Mouse (Mus musculus) intestine, embryonic 16.5 days (tissue): ENCODE results near the gene Rad51b. TPM values are rescaled to one million over a fixed set of nuclear protein-coding genes. Genes with fewer than 3 reads are reported as not detected.

Source experiments
- ATAC-seq: fragments of 200-750 bp; cut with Nextera tagmentation; 2 replicates; pipeline ENCODE4 v1.8.0; 2017; ENCODE audit warnings: moderate TSS enrichment, moderate library complexity
- H3K27ac ChIP-seq: fragments of 300-500 bp; sonication (generic); 2 replicates; pipeline ENCODE4 v1.5.1; 2014; ENCODE audit warnings: mild to moderate bottlenecking, low read length
- H3K27me3 ChIP-seq: fragments of 300-500 bp; sonication (generic); replicated peaks from 2 replicates; pipeline ENCODE4 v1.6.1; 2014; ENCODE audit warnings: low read length, control low read depth, mixed read lengths; ENCODE audit not compliant: control insufficient read depth, insufficient read depth
- H3K36me3 ChIP-seq: fragments of 300-500 bp; sonication (generic); 2 replicates; pipeline ENCODE4 v1.6.1; 2014; ENCODE audit warnings: low read length, control low read depth; ENCODE audit not compliant: control insufficient read depth, insufficient read depth
- H3K4me1 ChIP-seq: fragments of 300-500 bp; sonication (generic); 2 replicates; pipeline ENCODE4 v1.6.1; 2014; ENCODE audit warnings: low read length, control low read depth, mixed read lengths; ENCODE audit not compliant: control insufficient read depth, insufficient read depth
- H3K4me2 ChIP-seq: fragments of 300-500 bp; sonication (generic); 2 replicates; pipeline ENCODE4 v1.6.1; 2014; ENCODE audit warnings: low read depth, low read length, control low read depth
- H3K4me3 ChIP-seq: fragments of 300-500 bp; sonication (generic); 2 replicates; pipeline ENCODE4 v1.5.1; 2014; ENCODE audit warnings: mild to moderate bottlenecking, low read length
- H3K9ac ChIP-seq: fragments of 300-500 bp; sonication (generic); 2 replicates; pipeline ENCODE4 v1.6.1; 2014; ENCODE audit warnings: low read depth, low read length
- H3K9me3 ChIP-seq: fragments of 300-500 bp; sonication (generic); 2 replicates; pipeline ENCODE4 v1.6.1; 2016; ENCODE audit warnings: low read length, control low read depth; ENCODE audit not compliant: control insufficient read depth
- WGBS: fragments of 180-500 bp; shearing (Covaris S2); extraction: QIAGEN DNeasy Blood & Tissue Kit; methylation state at CpG from one replicate; pipeline ENCODE4 v1.1.7; 2014; 5-methylcytosine and 5-hydroxymethylcytosine counted together
- polyA plus RNA-seq: library from polyadenylated mRNA; unstranded; fragments of >200 nt; fragmentation: Nextera tagmentation; extraction: Ambion mirVana; gene quantifications from 2 replicates; pipeline ENCODE4 v1.2.1, GENCODE M21; 2015

The Rad51b gene
- polyA plus RNA-seq, 1 experiment from 2014 or later = 6.8 TPM

GRCm38 (mm10) chr12:79827233-79827692, 530.2 kb downstream of the Rad51b start:
- 53% methylated on average over 5 of the region's 5 CpGs for WGBS
- Histone ChIP-seq H3K36me3 (no peaks in the 10 kb centered on the region), H3K9me3 (no peaks in the 10 kb centered on the region), H3K9ac (no peak overlapping the region), H3K4me3 (no peak overlapping the region), H3K27ac (no peak overlapping the region), H3K27me3 (no peaks in the 10 kb centered on the region), H3K4me2 (no peak overlapping the region), H3K4me1 (peaks cover 23% of the 10 kb centered on the region)
- ATAC-seq = peak; percentile 37

- Histone ChIP-seq H3K4me1 (peaks cover 23% of the 10 kb centered on the region), H3K4me2 (no peak overlapping the region), H3K27ac (no peak overlapping the region), H3K9ac (no peak overlapping the region), H3K36me3 (no peaks in the 10 kb centered on the region), H3K27me3 (no peaks in the 10 kb centered on the region), H3K9me3 (no peaks in the 10 kb centered on the region), H3K4me3 (no peak overlapping the region)
- 52% methylated on average over 4 of the region's 4 CpGs for WGBS
- no peak for ATAC-seq
Observed at GRCm38 (mm10) chr12:79827735-79828134, 530.7 kb downstream of the Rad51b start.

- Histone ChIP-seq H3K4me1 (peaks cover 23% of the 10 kb centered on the region), H3K9ac (no peak overlapping the region), H3K4me3 (no peak overlapping the region), H3K4me2 (no peak overlapping the region), H3K36me3 (no peaks in the 10 kb centered on the region), H3K27ac (no peak overlapping the region), H3K9me3 (no peaks in the 10 kb centered on the region), H3K27me3 (no peaks in the 10 kb centered on the region)
- WGBS = 45% methylated on average over 1 of the region's 1 CpGs
- no peak for ATAC-seq
Observed at GRCm38 (mm10) chr12:79830686-79831085, 533.6 kb downstream of the Rad51b start.

GRCm38 (mm10) chr12:79832611-79833010, 535.5 kb downstream of the Rad51b start:
- Histone ChIP-seq H3K9me3 (no peaks in the 10 kb centered on the region), H3K27ac (no peak overlapping the region), H3K27me3 (no peaks in the 10 kb centered on the region), H3K4me3 (no peak overlapping the region), H3K9ac (no peak overlapping the region), H3K4me2 (no peak overlapping the region), H3K36me3 (no peaks in the 10 kb centered on the region), H3K4me1 (peaks cover 16% of the 10 kb centered on the region)
- no peak for ATAC-seq
- WGBS = 87% methylated on average over 6 of the region's 6 CpGs

GRCm38 (mm10) chr12:79835521-79835920, 538.4 kb downstream of the Rad51b start:
- no peaks in the 10 kb centered on the region for H3K9me3 ChIP-seq
- H3K4me1 ChIP-seq = peaks cover 24% of the 10 kb centered on the region
- no peak overlapping the region for H3K4me3 ChIP-seq
- 94% methylated on average over 8 of the region's 8 CpGs for WGBS
- H3K4me2 ChIP-seq = no peak overlapping the region
- no peak overlapping the region for H3K9ac ChIP-seq
- no peaks in the 10 kb centered on the region for H3K27me3 ChIP-seq
- no peak for ATAC-seq
- no peak overlapping the region for H3K27ac ChIP-seq
- no peaks in the 10 kb centered on the region for H3K36me3 ChIP-seq

- 0 out of 2 replicates have a peak overlapping the region, but pooled peaks have one; percentile 2 for H3K9ac ChIP-seq
- H3K4me1 ChIP-seq = peaks cover 38% of the 10 kb centered on the region
- H3K4me3 ChIP-seq = no peak overlapping the region
- H3K27ac ChIP-seq = peak overlapping the region; percentile 29
- WGBS = 46% methylated on average over 6 of the region's 6 CpGs
- H3K9me3 ChIP-seq = no peaks in the 10 kb centered on the region
- no peaks in the 10 kb centered on the region for H3K36me3 ChIP-seq
- no peaks in the 10 kb centered on the region for H3K27me3 ChIP-seq
- no peak overlapping the region for H3K4me2 ChIP-seq
- peak; percentile 41 for ATAC-seq
Observed at GRCm38 (mm10) chr12:79838181-79838961, 541.3 kb downstream of the Rad51b start.

GRCm38 (mm10) chr12:79839096-79839941, 542.2 kb downstream of the Rad51b start:
- no peaks in the 10 kb centered on the region for H3K9me3 ChIP-seq
- peaks cover 47% of the 10 kb centered on the region for H3K4me1 ChIP-seq
- H3K9ac ChIP-seq = no peak overlapping the region; the same call in 1 of the 2 replicates

GRCm38 (mm10) chr12:79840465-79840864, 543.4 kb downstream of the Rad51b start:
- Histone ChIP-seq H3K4me1 (peaks cover 50% of the 10 kb centered on the region), H3K4me2 (no peak overlapping the region), H3K4me3 (no peak overlapping the region), H3K9ac (no peak overlapping the region), H3K9me3 (no peaks in the 10 kb centered on the region), H3K27me3 (no peaks in the 10 kb centered on the region), H3K27ac (0 out of 2 replicates have a peak overlapping the region, but pooled peaks have one; percentile 14), H3K36me3 (no peaks in the 10 kb centered on the region)
- 78% methylated on average over 5 of the region's 5 CpGs for WGBS
- no peak for ATAC-seq

More at GRCm38 (mm10) chr12:79839096-79839941, 542.2 kb downstream of the Rad51b start:
- ATAC-seq = no peak
- H3K4me2 ChIP-seq = no peak overlapping the region
- no peaks in the 10 kb centered on the region for H3K36me3 ChIP-seq
- 68% methylated on average over 12 of the region's 12 CpGs for WGBS
- no peaks in the 10 kb centered on the region for H3K27me3 ChIP-seq
- H3K27ac ChIP-seq = peak overlapping the region; percentile 54
- H3K4me3 ChIP-seq = no peak overlapping the region

- Histone ChIP-seq H3K9ac (no peak overlapping the region), H3K4me1 (peaks cover 50% of the 10 kb centered on the region), H3K4me2 (no peak overlapping the region), H3K27me3 (no peaks in the 10 kb centered on the region), H3K9me3 (no peaks in the 10 kb centered on the region), H3K36me3 (no peaks in the 10 kb centered on the region), H3K4me3 (no peak overlapping the region), H3K27ac (peak overlapping the region; percentile 75)
- WGBS = 81% methylated on average over 3 of the region's 3 CpGs
- ATAC-seq = no peak
Observed at GRCm38 (mm10) chr12:79841248-79841647, 544.2 kb downstream of the Rad51b start.
